Mouse (Mus musculus): ENCODE measurements around the gene Wdr4. TPM values are rescaled to one million over a fixed set of nuclear protein-coding genes. Genes with fewer than 3 reads are reported as not detected.
A peak's percentile ranks its signal among the peaks of the same experiment; 100 is the strongest.

The Wdr4 gene
- polyA plus RNA-seq, 1 experiment, result 25.4 TPM

DNA sequence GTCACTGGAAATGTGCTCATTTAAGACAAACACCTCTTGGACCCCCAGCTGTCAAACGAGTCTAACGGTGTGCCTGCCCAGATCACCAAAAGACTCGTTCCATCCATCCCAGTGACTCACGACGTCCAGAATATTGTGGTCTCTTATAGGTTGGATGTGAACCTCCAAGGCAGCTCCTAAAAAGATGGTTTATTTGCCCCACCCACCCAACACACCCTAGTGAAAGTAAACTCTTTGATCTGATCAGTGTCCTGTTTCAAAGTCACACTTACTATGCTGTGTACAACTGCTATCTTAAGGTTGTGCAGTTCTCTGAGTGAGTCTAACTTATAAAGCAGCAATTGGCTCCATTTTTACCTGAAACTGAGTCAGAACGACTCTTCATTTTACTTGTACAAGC lies 7.2 kb downstream of the Wdr4 start:
- Histone ChIP-seq H3K27me3 (ENCODE audit: control insufficient read depth, insufficient read depth, low read length) (no peaks in the 10 kb centered on the region), H3K4me1 (ENCODE audit: control insufficient read depth, insufficient read depth, low read length) (no peaks in the 10 kb centered on the region), H3K27ac (ENCODE audit: insufficient read depth, low read length) (peak overlapping the region; percentile 39; the same call in 1 of the 2 replicates), H3K4me3 (replicated peaks; ENCODE audit: insufficient read depth, low read depth, low read length) (peak overlapping the region; percentile 48)
- 14% methylated on average over 6 of the region's 6 CpGs for WGBS
- TF ChIP-seq CTCF (IDR thresholded peaks at IDR 0.05; ENCODE audit: borderline replicate concordance, insufficient read depth, low read depth, low read length), result no peak
- no peak for TF ChIP-seq POLR2A (IDR thresholded peaks at IDR 0.05; ENCODE audit: borderline replicate concordance, insufficient read depth, low read length)
- DNase-seq, result no peak

DNA sequence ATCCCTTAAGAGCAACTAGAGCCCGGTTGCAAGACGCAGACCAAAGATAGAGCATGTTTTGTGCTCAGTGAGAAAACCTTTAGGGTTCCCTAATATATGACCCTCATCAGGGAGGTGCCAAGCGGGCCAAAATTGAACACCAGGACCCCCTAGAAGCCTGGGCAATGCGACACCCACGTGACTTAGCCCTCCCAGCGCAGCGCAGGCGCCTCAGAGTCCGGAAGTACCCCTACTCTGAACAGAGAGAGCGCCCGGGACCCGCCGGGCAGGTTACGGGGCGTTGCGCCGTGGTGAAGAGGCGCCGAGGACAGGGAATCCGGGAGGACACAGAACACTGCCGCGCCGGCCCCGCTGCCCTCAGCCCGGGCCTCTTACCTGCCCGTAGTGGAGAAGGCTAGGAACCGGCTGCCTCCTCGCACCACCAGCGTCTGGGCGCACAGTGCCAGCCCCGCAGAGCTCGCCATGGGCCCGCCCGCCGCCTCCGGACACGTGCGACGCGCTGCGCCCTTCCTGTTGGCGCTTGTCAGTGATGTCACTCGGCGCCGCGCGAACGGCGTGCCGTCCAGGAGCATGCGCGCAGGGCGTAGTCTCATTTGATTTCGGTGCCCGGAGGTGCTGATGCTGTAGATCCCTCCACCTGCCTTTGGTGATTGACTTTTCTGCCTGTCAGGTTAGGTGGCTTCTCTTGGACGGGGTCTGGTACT lies 7.8 kb downstream of the Wdr4 start:
- under 1% methylated on average over 56 of the region's 56 CpGs for WGBS

DNA sequence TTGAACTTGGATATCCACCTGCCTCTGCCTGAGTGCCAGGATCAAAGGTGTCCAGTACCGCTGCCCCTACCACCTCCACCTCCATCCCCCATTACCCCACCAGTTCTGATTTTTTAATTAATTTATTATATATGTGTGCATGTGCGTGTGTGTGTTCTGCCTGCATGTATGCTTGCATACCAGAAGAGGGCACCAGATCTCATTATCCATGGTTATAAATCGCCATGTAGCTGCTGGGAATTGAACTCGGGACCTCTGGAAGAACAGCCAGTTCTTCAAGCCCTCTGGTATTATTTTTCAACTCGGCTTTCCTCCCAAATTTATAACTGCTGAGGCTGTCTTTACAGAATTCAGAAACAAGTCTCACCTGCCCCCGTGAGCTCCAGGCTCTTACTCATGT lies 8.8 kb downstream of the Wdr4 start:
- WGBS, result 92% methylated on average over 6 of the region's 6 CpGs
- TF ChIP-seq CTCF (IDR thresholded peaks at IDR 0.05; ENCODE audit: borderline replicate concordance, insufficient read depth, low read depth, low read length), result no peak
- no peak for TF ChIP-seq POLR2A (IDR thresholded peaks at IDR 0.05; ENCODE audit: borderline replicate concordance, insufficient read depth, low read length)

More for the DNA sequence above, 7.8 kb downstream of the Wdr4 start:
- Histone ChIP-seq H3K4me3 (replicated peaks; ENCODE audit: insufficient read depth, low read depth, low read length) (peak overlapping the region; percentile 48), H3K27ac (ENCODE audit: insufficient read depth, low read length) (peak overlapping the region; percentile 39; the same call in 1 of the 2 replicates), H3K27me3 (ENCODE audit: control insufficient read depth, insufficient read depth, low read length) (no peaks in the 10 kb centered on the region), H3K4me1 (ENCODE audit: control insufficient read depth, insufficient read depth, low read length) (no peaks in the 10 kb centered on the region)
- DNase-seq, result peak; percentile 90 to 91
- TF ChIP-seq POLR2A (IDR thresholded peaks at IDR 0.05; ENCODE audit: borderline replicate concordance, insufficient read depth, low read length), result peak; percentile 92
- no peak for TF ChIP-seq CTCF (IDR thresholded peaks at IDR 0.05; ENCODE audit: borderline replicate concordance, insufficient read depth, low read depth, low read length)

DNA sequence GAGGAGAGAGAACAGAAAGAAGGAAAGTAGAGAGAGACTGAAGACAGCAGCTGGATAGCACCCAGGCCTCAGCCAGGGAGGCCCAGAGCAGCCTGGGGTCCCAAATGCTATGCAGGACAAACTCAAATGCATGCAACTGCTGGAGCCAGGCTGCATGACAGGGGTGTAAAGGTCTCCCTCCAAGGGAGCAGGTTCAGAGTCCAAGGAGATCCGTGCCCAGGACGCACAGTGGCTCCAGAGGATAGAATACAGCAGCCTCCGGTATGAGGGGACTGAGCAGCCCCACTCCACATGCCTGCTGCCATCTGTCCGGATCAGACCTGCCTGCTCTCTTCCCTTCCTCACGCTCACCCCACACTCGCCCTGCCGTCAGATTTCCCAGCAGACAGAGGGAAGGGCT lies 13.5 kb downstream of the Wdr4 start:
- 73% methylated on average over 7 of the region's 7 CpGs for WGBS
- H3K27me3 ChIP-seq (ENCODE audit: control insufficient read depth, insufficient read depth, low read length), result no peaks in the 10 kb centered on the region
- peaks cover 16% of the 10 kb centered on the region for H3K4me1 ChIP-seq (ENCODE audit: control insufficient read depth, insufficient read depth, low read length)
- DNase-seq, result no peak
- TF ChIP-seq POLR2A (IDR thresholded peaks at IDR 0.05; ENCODE audit: borderline replicate concordance, insufficient read depth, low read length) (no peak), CTCF (IDR thresholded peaks at IDR 0.05; ENCODE audit: borderline replicate concordance, insufficient read depth, low read depth, low read length) (no peak)
- H3K27ac ChIP-seq (ENCODE audit: insufficient read depth, low read length), result no peak overlapping the region
- no peak overlapping the region for H3K4me3 ChIP-seq (replicated peaks; ENCODE audit: insufficient read depth, low read depth, low read length)

More for the DNA sequence above, 8.8 kb downstream of the Wdr4 start:
- no peak overlapping the region for H3K27ac ChIP-seq (ENCODE audit: insufficient read depth, low read length)
- no peaks in the 10 kb centered on the region for H3K27me3 ChIP-seq (ENCODE audit: control insufficient read depth, insufficient read depth, low read length)
- no peak for DNase-seq
- no peak overlapping the region for H3K4me3 ChIP-seq (replicated peaks; ENCODE audit: insufficient read depth, low read depth, low read length)
- no peaks in the 10 kb centered on the region for H3K4me1 ChIP-seq (ENCODE audit: control insufficient read depth, insufficient read depth, low read length)

DNA sequence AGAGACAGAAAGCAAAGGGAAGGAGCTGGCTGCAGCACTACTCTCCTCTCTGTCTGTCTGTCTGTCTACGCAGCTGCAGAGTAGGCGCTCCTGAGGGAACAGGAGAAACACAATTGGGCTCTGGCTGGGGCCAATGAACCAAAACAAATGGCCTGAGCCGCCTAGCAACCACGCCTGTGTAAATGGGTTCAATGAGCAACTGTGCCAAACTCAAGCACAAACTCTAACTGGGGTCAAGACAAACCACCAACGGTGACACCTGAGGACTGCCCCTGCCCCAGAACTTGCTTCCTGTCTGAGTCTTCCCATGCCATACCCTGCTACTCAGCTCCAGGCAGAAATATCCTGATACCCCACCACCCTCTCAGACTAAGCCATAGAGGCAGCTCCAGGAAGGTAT lies 14.8 kb downstream of the Wdr4 start:
- no peaks in the 10 kb centered on the region for H3K27me3 ChIP-seq (ENCODE audit: control insufficient read depth, insufficient read depth, low read length)
- H3K4me3 ChIP-seq (replicated peaks; ENCODE audit: insufficient read depth, low read depth, low read length), result no peak overlapping the region
- no peak for DNase-seq
- H3K4me1 ChIP-seq (ENCODE audit: control insufficient read depth, insufficient read depth, low read length), result peaks cover 22% of the 10 kb centered on the region
- H3K27ac ChIP-seq (ENCODE audit: insufficient read depth, low read length), result no peak overlapping the region
- 52% methylated on average over 5 of the region's 5 CpGs for WGBS
- TF ChIP-seq POLR2A (IDR thresholded peaks at IDR 0.05; ENCODE audit: borderline replicate concordance, insufficient read depth, low read length), result no peak
- TF ChIP-seq CTCF (IDR thresholded peaks at IDR 0.05; ENCODE audit: borderline replicate concordance, insufficient read depth, low read depth, low read length), result no peak

DNA sequence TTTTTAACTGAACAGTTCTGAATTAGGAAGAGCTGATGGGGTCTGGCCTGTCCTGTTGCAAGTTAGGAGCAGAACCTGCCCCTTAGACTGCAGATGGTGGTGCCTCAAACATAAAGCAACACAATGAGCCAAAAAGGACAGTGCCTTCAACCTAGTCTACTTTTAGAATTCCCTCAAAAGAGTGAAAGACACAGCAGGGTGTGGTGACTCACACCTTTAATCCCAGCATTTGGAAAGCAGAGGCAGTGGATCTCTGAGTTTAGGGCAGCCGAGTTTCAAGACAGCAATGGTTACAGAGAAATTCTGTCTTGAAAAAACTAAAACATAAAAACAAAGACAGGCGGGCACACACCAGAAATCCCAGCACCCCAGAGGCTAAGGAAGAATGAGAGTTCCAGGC lies 15.8 kb downstream of the Wdr4 start:
- 47% methylated on average over 2 of the region's 2 CpGs for WGBS
- H3K27me3 ChIP-seq (ENCODE audit: control insufficient read depth, insufficient read depth, low read length), result no peaks in the 10 kb centered on the region
- H3K27ac ChIP-seq (ENCODE audit: insufficient read depth, low read length), result no peak overlapping the region
- peaks cover 27% of the 10 kb centered on the region for H3K4me1 ChIP-seq (ENCODE audit: control insufficient read depth, insufficient read depth, low read length)
- H3K4me3 ChIP-seq (replicated peaks; ENCODE audit: insufficient read depth, low read depth, low read length), result no peak overlapping the region
- peak in 1 of 2 experiments; percentile 43 for DNase-seq
- TF ChIP-seq POLR2A (IDR thresholded peaks at IDR 0.05; ENCODE audit: borderline replicate concordance, insufficient read depth, low read length), result no peak
- no peak for TF ChIP-seq CTCF (IDR thresholded peaks at IDR 0.05; ENCODE audit: borderline replicate concordance, insufficient read depth, low read depth, low read length)

DNA sequence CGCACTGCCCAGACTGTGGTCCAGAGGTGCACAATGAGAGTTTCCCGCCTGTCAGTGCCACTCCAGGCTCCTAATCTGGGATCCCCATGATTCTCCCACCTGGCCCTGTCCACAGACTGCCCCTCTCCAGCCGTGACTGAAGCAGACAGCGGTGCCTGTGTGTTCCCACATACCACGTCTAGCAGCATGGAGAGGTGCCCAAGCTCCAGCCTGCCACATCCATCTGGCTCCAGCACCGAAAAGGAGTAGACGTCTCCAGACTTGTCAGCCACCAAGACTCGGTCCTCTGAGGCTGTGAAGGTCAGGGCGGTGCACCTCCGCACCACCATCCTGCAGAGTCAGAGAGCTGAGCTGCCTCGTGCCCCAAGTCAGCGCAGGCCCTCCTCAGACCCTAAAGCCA lies 16.4 kb downstream of the Wdr4 start:
- H3K27ac ChIP-seq (ENCODE audit: insufficient read depth, low read length), result no peak overlapping the region
- H3K27me3 ChIP-seq (ENCODE audit: control insufficient read depth, insufficient read depth, low read length), result no peaks in the 10 kb centered on the region
- H3K4me3 ChIP-seq (replicated peaks; ENCODE audit: insufficient read depth, low read depth, low read length), result no peak overlapping the region
- no peak for TF ChIP-seq CTCF (IDR thresholded peaks at IDR 0.05; ENCODE audit: borderline replicate concordance, insufficient read depth, low read depth, low read length)
- no peak for TF ChIP-seq POLR2A (IDR thresholded peaks at IDR 0.05; ENCODE audit: borderline replicate concordance, insufficient read depth, low read length)
- WGBS, result 81% methylated on average over 12 of the region's 12 CpGs
- H3K4me1 ChIP-seq (ENCODE audit: control insufficient read depth, insufficient read depth, low read length), result peaks cover 30% of the 10 kb centered on the region
- no peak for DNase-seq

DNA sequence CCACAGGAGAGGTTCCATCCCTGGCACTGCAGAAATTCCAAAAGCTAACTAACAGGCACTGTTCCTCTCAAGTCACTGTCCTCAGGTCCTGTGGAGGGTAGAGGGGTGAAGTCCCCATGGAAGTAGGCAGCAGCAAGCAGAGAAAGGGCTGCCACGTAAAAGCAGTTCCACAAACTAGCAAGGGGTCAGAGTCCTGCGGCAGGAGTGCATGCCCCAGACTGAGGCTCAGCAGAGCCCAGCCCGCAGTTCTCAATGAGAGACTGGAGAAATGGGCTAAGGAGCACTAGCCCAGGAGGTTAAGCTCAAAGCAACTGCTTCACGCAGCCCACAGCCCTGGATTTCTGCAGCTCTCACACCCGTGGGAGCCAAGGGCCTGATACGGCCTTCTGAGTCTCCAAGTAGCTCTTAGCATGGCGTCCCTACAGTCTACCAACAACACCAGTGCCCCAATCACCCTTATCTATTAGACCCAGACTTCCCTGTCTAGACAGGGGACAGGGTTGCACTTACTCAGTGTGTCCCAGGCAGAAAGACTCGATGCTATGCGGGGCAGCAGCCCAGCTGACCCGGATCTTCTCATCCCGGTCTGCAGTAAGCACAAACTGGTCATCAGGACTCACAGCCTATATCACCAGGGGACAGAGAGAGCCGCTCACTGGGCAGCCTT lies 17.4 kb downstream of the Wdr4 start:
- no peak for TF ChIP-seq CTCF (IDR thresholded peaks at IDR 0.05; ENCODE audit: borderline replicate concordance, insufficient read depth, low read depth, low read length)
- TF ChIP-seq POLR2A (IDR thresholded peaks at IDR 0.05; ENCODE audit: borderline replicate concordance, insufficient read depth, low read length), result no peak
- H3K27me3 ChIP-seq (ENCODE audit: control insufficient read depth, insufficient read depth, low read length), result no peaks in the 10 kb centered on the region
- 94% methylated on average over 12 of the region's 12 CpGs for WGBS
- no peak overlapping the region for H3K4me3 ChIP-seq (replicated peaks; ENCODE audit: insufficient read depth, low read depth, low read length)
- H3K27ac ChIP-seq (ENCODE audit: insufficient read depth, low read length), result no peak overlapping the region
- peaks cover 40% of the 10 kb centered on the region for H3K4me1 ChIP-seq (ENCODE audit: control insufficient read depth, insufficient read depth, low read length)
- no peak for DNase-seq

All from cerebellum, adult 2 months (tissue).